Mouse (Mus musculus) kidney, postnatal 0 days (tissue): ENCODE results near the gene Cd300lg. TPM values are rescaled to one million over a fixed set of nuclear protein-coding genes. Genes with fewer than 3 reads are reported as not detected.

Experiments used
- ATAC-seq: fragments of 200-750 bp; cut with Nextera tagmentation; replicated peaks from 2 replicates; pipeline ENCODE4 v1.8.0; 2017; ENCODE audit warnings: low read depth, moderate number of reproducible peaks, moderate TSS enrichment, moderate library complexity; ENCODE audit not compliant: low FRiP score
- DNase-seq: peaks from one replicate; pipeline ENCODE4 v3.0.0-alpha.2; 2016; ENCODE audit warnings: low spot score
- H3K27ac ChIP-seq: fragments of 300-500 bp; sonication (generic); 2 replicates; pipeline ENCODE4 v1.5.1; 2014; ENCODE audit warnings: mild to moderate bottlenecking
- H3K27me3 ChIP-seq: fragments of 300-500 bp; sonication (generic); 2 replicates; pipeline ENCODE4 v1.6.1; 2014; ENCODE audit warnings: low read length, mixed read lengths; ENCODE audit not compliant: insufficient read depth
- H3K36me3 ChIP-seq: fragments of 300-500 bp; sonication (generic); 2 replicates; pipeline ENCODE4 v1.6.1; 2014; ENCODE audit warnings: low read length, mixed read lengths; ENCODE audit not compliant: insufficient read depth
- H3K4me1 ChIP-seq: fragments of 300-500 bp; sonication (generic); replicated peaks from 2 replicates; pipeline ENCODE4 v1.6.1; 2014; ENCODE audit warnings: antibody characterized with exemption, low read length, mixed read lengths; ENCODE audit not compliant: insufficient read depth
- H3K4me2 ChIP-seq: fragments of 300-500 bp; sonication (generic); 2 replicates; pipeline ENCODE4 v1.6.1; 2014; ENCODE audit warnings: mild to moderate bottlenecking, low read length, moderate library complexity, mixed read lengths
- H3K4me3 ChIP-seq: fragments of 300-500 bp; sonication (generic); replicated peaks from 2 replicates; pipeline ENCODE4 v1.5.1; 2014; ENCODE audit warnings: low read depth, low read length
- H3K9ac ChIP-seq: fragments of 300-500 bp; sonication (generic); 2 replicates; pipeline ENCODE4 v1.6.1; 2014; ENCODE audit warnings: low read depth, low read length
- H3K9me3 ChIP-seq: fragments of 300-500 bp; sonication (generic); replicated peaks from 2 replicates; pipeline ENCODE4 v1.6.1; 2016; ENCODE audit warnings: low read length, inconsistent platforms, mixed read lengths
- CTCF ChIP-seq: IDR thresholded peaks from 2 replicates; pipeline ENCODE4 v1.5.1; 2016; ENCODE audit warnings: antibody characterized with exemption, low read depth, mild to moderate bottlenecking, moderate library complexity
- WGBS: fragments of 180-500 bp; shearing (Covaris S2); extraction: QIAGEN DNeasy Blood & Tissue Kit; methylation state at CpG from one replicate; pipeline ENCODE4 v1.1.7; 2014; 5-methylcytosine and 5-hydroxymethylcytosine counted together
- polyA plus RNA-seq: library from polyadenylated mRNA; unstranded; fragments of >200 nt; fragmentation: Nextera tagmentation; extraction: Ambion mirVana; gene quantifications from 2 replicates; pipeline ENCODE4 v1.2.1, GENCODE M21; 2015

The Cd300lg gene
- polyA plus RNA-seq, 1 experiment from 2014 or later = 2.8 TPM

GRCm38 (mm10) chr11:102034887-102035286, 6.4 kb upstream of the Cd300lg start:
- no peak for TF ChIP-seq CTCF
- DNase-seq = no peak

GRCm38 (mm10) chr11:102035456-102035960, 5.8 kb upstream of the Cd300lg start:
- 78% methylated on average over 5 of the region's 5 CpGs for WGBS
- H3K9me3 ChIP-seq = no peaks in the 10 kb centered on the region
- peaks cover 2% of the 10 kb centered on the region; the same call in 1 of the 2 replicates for H3K27me3 ChIP-seq
- DNase-seq (no peak), ATAC-seq (no peak)
- TF ChIP-seq CTCF = no peak
- H3K4me3 ChIP-seq = no peak overlapping the region
- no peak overlapping the region for H3K27ac ChIP-seq
- 0 out of 2 replicates have a peak, but pooled peaks cover 4% of the 10 kb centered on the region for H3K4me1 ChIP-seq
- H3K36me3 ChIP-seq = no peaks in the 10 kb centered on the region
- no peak overlapping the region for H3K9ac ChIP-seq
- H3K4me2 ChIP-seq = no peak overlapping the region

More at GRCm38 (mm10) chr11:102034887-102035286, 6.4 kb upstream of the Cd300lg start:
- peaks cover 2% of the 10 kb centered on the region; the same call in 1 of the 2 replicates for H3K27me3 ChIP-seq
- 0 out of 2 replicates have a peak, but pooled peaks cover 3% of the 10 kb centered on the region for H3K4me1 ChIP-seq
- H3K9me3 ChIP-seq = no peaks in the 10 kb centered on the region
- no peak overlapping the region for H3K4me2 ChIP-seq
- ATAC-seq = no peak
- no peaks in the 10 kb centered on the region for H3K36me3 ChIP-seq
- H3K4me3 ChIP-seq = no peak overlapping the region
- no peak overlapping the region for H3K27ac ChIP-seq
- WGBS = 74% methylated on average over 8 of the region's 8 CpGs
- no peak overlapping the region for H3K9ac ChIP-seq

DNA sequence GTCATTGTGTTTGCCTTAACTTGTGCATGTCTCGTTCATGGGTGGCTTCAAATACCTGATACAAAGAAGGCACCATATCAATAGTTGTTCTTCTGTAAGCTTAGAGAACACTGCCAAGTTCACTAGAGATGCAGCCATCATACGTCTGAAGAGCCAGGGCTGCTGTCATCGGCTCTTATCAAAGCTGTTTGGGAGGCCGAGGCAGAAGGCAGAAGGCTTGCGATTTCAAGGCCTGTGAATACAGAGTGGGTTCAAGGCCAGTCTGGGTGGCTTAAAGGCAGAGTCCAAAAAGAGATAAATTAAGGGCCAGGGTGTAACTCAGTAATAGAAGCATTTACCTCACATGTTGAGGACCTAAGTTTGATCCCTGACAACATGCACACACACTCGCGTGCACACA, 5.0 kb upstream of the Cd300lg start:
- ATAC-seq = no peak
- Histone ChIP-seq H3K4me1 (0 out of 2 replicates have a peak, but pooled peaks cover 4% of the 10 kb centered on the region), H3K9ac (no peak overlapping the region), H3K9me3 (no peaks in the 10 kb centered on the region), H3K36me3 (no peaks in the 10 kb centered on the region), H3K4me2 (no peak overlapping the region), H3K4me3 (no peak overlapping the region), H3K27me3 (peaks cover 2% of the 10 kb centered on the region; the same call in 1 of the 2 replicates), H3K27ac (no peak overlapping the region)
- 86% methylated on average over 7 of the region's 7 CpGs for WGBS
- no peak for TF ChIP-seq CTCF
- DNase-seq = no peak

DNA sequence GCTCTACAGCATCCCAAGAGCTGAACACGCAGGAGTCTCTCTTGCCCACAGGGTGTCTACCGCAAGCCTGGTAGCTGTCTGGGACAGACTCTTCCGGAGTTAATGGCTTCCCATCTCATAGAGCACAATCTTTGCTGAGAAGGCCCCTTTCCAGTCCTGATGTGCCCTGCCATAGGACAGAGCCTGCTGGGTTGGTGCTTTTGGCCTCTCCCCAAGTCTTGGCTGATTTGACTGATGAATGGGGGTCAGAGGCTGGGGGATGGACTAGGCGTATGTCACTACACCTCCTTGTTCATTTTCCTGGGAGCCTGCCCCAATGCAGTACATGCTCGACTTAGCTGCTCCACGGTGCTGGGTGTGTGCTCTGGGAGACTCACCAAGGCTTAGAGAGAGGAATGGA, 3.5 kb upstream of the Cd300lg start:
- H3K4me3 ChIP-seq = no peak overlapping the region
- ATAC-seq = no peak
- DNase-seq = no peak
- H3K36me3 ChIP-seq = no peaks in the 10 kb centered on the region
- no peak overlapping the region for H3K4me2 ChIP-seq
- H3K9me3 ChIP-seq = no peaks in the 10 kb centered on the region
- WGBS = 76% methylated on average over 6 of the region's 6 CpGs
- no peak overlapping the region for H3K27ac ChIP-seq
- H3K4me1 ChIP-seq = 0 out of 2 replicates have a peak, but pooled peaks cover 4% of the 10 kb centered on the region
- H3K27me3 ChIP-seq = peaks cover 2% of the 10 kb centered on the region; the same call in 1 of the 2 replicates
- no peak overlapping the region for H3K9ac ChIP-seq
- no peak for TF ChIP-seq CTCF

- TF ChIP-seq CTCF = no peak
- Histone ChIP-seq H3K9me3 (no peaks in the 10 kb centered on the region), H3K36me3 (no peaks in the 10 kb centered on the region), H3K4me1 (0 out of 2 replicates have a peak, but pooled peaks cover 4% of the 10 kb centered on the region), H3K27me3 (peaks cover 2% of the 10 kb centered on the region; the same call in 1 of the 2 replicates), H3K4me2 (no peak overlapping the region), H3K9ac (no peak overlapping the region), H3K27ac (peak overlapping the region; percentile 47; the same call in 1 of the 2 replicates), H3K4me3 (no peak overlapping the region)
- 52% methylated on average over 13 of the region's 13 CpGs for WGBS
- ATAC-seq (peak; percentile 48; the same call in 1 of the 2 replicates), DNase-seq (peak; percentile 57)
Observed at GRCm38 (mm10) chr11:102039487-102040137, 1.7 kb upstream of the Cd300lg start.

- peak; percentile 87 for ATAC-seq
- no peak overlapping the region for H3K4me3 ChIP-seq
- H3K9ac ChIP-seq = no peak overlapping the region
- H3K4me1 ChIP-seq = 0 out of 2 replicates have a peak, but pooled peaks cover 4% of the 10 kb centered on the region
- peak; percentile 99 for DNase-seq
- no peaks in the 10 kb centered on the region for H3K9me3 ChIP-seq
- no peak overlapping the region for H3K4me2 ChIP-seq
- 0% methylated on average over 9 of the region's 9 CpGs for WGBS
- peaks cover 2% of the 10 kb centered on the region; the same call in 1 of the 2 replicates for H3K27me3 ChIP-seq
- H3K36me3 ChIP-seq = no peaks in the 10 kb centered on the region
- no peak overlapping the region for H3K27ac ChIP-seq
- peak; percentile 90 for TF ChIP-seq CTCF
Observed at GRCm38 (mm10) chr11:102040138-102040524, 1.2 kb upstream of the Cd300lg start.
